Mouse (Mus musculus) limb, embryonic 15.5 days (tissue): ENCODE data around the gene Eif2b4. TPM values are rescaled to one million over a fixed set of nuclear protein-coding genes. Genes with fewer than 3 reads are reported as not detected.

Experiments
- ATAC-seq: fragments of 200-750 bp; cut with Nextera tagmentation; 2 replicates; pipeline ENCODE4 v1.8.0; 2017; ENCODE audit warnings: low read depth, moderate TSS enrichment; ENCODE audit not compliant: insufficient number of reproducible peaks, low FRiP score, low TSS enrichment
- H3K27ac ChIP-seq: fragments of 300-500 bp; sonication (generic); 2 replicates; pipeline ENCODE4 v1.5.1; 2015; ENCODE audit warnings: moderate library complexity, mild to moderate bottlenecking, inconsistent platforms
- H3K27me3 ChIP-seq: fragments of 300-500 bp; sonication (generic); 2 replicates; pipeline ENCODE4 v1.6.1; 2015; ENCODE audit warnings: inconsistent platforms
- H3K36me3 ChIP-seq: fragments of 300-500 bp; sonication (generic); 2 replicates; pipeline ENCODE4 v1.6.1; 2015; ENCODE audit warnings: inconsistent platforms
- H3K4me1 ChIP-seq: fragments of 300-500 bp; sonication (generic); 2 replicates; pipeline ENCODE4 v1.6.1; 2015; ENCODE audit warnings: inconsistent platforms
- H3K4me2 ChIP-seq: fragments of 300-500 bp; sonication (generic); 2 replicates; pipeline ENCODE4 v1.6.1; 2015; ENCODE audit warnings: mild to moderate bottlenecking, inconsistent platforms
- H3K4me3 ChIP-seq: fragments of 300-500 bp; sonication (generic); 2 replicates; pipeline ENCODE4 v1.5.1; 2015; ENCODE audit warnings: mild to moderate bottlenecking, inconsistent platforms
- H3K9ac ChIP-seq: fragments of 300-500 bp; sonication (generic); 2 replicates; pipeline ENCODE4 v1.6.1; 2015; ENCODE audit warnings: inconsistent platforms
- H3K9me3 ChIP-seq: fragments of 300-500 bp; sonication (generic); 2 replicates; pipeline ENCODE4 v1.6.1; 2016; ENCODE audit warnings: inconsistent platforms
- WGBS: fragments of 180-500 bp; shearing (Covaris S2); methylation state at CpG from one replicate; pipeline ENCODE4 v1.1.7; 2015; 5-methylcytosine and 5-hydroxymethylcytosine counted together
- polyA plus RNA-seq: library from polyadenylated mRNA; unstranded; fragments of >200 nt; fragmentation: Nextera tagmentation; extraction: Ambion mirVana; gene quantifications from 2 replicates; pipeline ENCODE4 v1.2.1, GENCODE M21; 2015

Eif2b4 gene
- polyA plus RNA-seq, 1 experiment from 2014 or later = 64.2 TPM

- ATAC-seq = no peak
These were observed 5.5 kb upstream of the Eif2b4 start for GRCm38 (mm10) chr5:31198616-31199320.

GRCm38 (mm10) chr5:31198170-31198569, 4.9 kb upstream of the Eif2b4 start:
- H3K27me3 ChIP-seq = no peaks in the 10 kb centered on the region
- WGBS = 78% methylated on average over 9 of the region's 9 CpGs
- H3K4me1 ChIP-seq = peaks cover 42% of the 10 kb centered on the region
- H3K27ac ChIP-seq = no peak overlapping the region
- no peak overlapping the region for H3K9ac ChIP-seq
- no peak overlapping the region for H3K4me3 ChIP-seq
- no peak for ATAC-seq
- H3K4me2 ChIP-seq = no peak overlapping the region
- peaks cover 67% of the 10 kb centered on the region for H3K36me3 ChIP-seq
- H3K9me3 ChIP-seq = peaks cover 5% of the 10 kb centered on the region; the same call in 1 of the 2 replicates

More at GRCm38 (mm10) chr5:31198616-31199320, 5.5 kb upstream of the Eif2b4 start:
- peaks cover 5% of the 10 kb centered on the region; the same call in 1 of the 2 replicates for H3K9me3 ChIP-seq
- WGBS = 85% methylated on average over 5 of the region's 5 CpGs
- H3K4me3 ChIP-seq = no peak overlapping the region
- no peaks in the 10 kb centered on the region for H3K27me3 ChIP-seq
- H3K9ac ChIP-seq = no peak overlapping the region
- H3K4me1 ChIP-seq = peaks cover 42% of the 10 kb centered on the region
- H3K27ac ChIP-seq = no peak overlapping the region
- H3K36me3 ChIP-seq = peaks cover 73% of the 10 kb centered on the region
- no peak overlapping the region for H3K4me2 ChIP-seq

- Histone ChIP-seq H3K4me3 (no peak overlapping the region), H3K9ac (no peak overlapping the region), H3K4me1 (peaks cover 35% of the 10 kb centered on the region), H3K36me3 (peaks cover 62% of the 10 kb centered on the region), H3K4me2 (no peak overlapping the region), H3K27ac (no peak overlapping the region), H3K27me3 (no peaks in the 10 kb centered on the region), H3K9me3 (peaks cover 5% of the 10 kb centered on the region; the same call in 1 of the 2 replicates)
- WGBS = 92% methylated on average over 12 of the region's 12 CpGs
- no peak for ATAC-seq
These were observed 3.8 kb upstream of the Eif2b4 start for GRCm38 (mm10) chr5:31197072-31197471.

GRCm38 (mm10) chr5:31196207-31196606, 3.0 kb upstream of the Eif2b4 start:
- no peak for ATAC-seq
- 86% methylated on average over 10 of the region's 10 CpGs for WGBS
- peaks cover 35% of the 10 kb centered on the region for H3K4me1 ChIP-seq
- H3K4me2 ChIP-seq = no peak overlapping the region
- no peak overlapping the region for H3K9ac ChIP-seq
- no peak overlapping the region for H3K4me3 ChIP-seq
- no peak overlapping the region for H3K27ac ChIP-seq
- H3K36me3 ChIP-seq = peaks cover 64% of the 10 kb centered on the region
- H3K9me3 ChIP-seq = peaks cover 5% of the 10 kb centered on the region; the same call in 1 of the 2 replicates
- no peaks in the 10 kb centered on the region for H3K27me3 ChIP-seq

- H3K9ac ChIP-seq = no peak overlapping the region
- no peak for ATAC-seq
- H3K4me1 ChIP-seq = peaks cover 29% of the 10 kb centered on the region
- H3K9me3 ChIP-seq = peaks cover 5% of the 10 kb centered on the region; the same call in 1 of the 2 replicates
- no peak overlapping the region for H3K4me3 ChIP-seq
- peaks cover 69% of the 10 kb centered on the region for H3K36me3 ChIP-seq
- WGBS = 89% methylated on average over 4 of the region's 4 CpGs
- no peak overlapping the region for H3K27ac ChIP-seq
- no peaks in the 10 kb centered on the region for H3K27me3 ChIP-seq
- no peak overlapping the region for H3K4me2 ChIP-seq
These were observed 2.4 kb upstream of the Eif2b4 start for GRCm38 (mm10) chr5:31195671-31196070.

GRCm38 (mm10) chr5:31194486-31195485, 1.6 kb upstream of the Eif2b4 start:
- Histone ChIP-seq H3K27ac (no peak overlapping the region), H3K36me3 (peaks cover 70% of the 10 kb centered on the region), H3K4me2 (peak overlapping the region; percentile 72), H3K27me3 (no peaks in the 10 kb centered on the region), H3K9ac (no peak overlapping the region), H3K9me3 (no peaks in the 10 kb centered on the region), H3K4me1 (peaks cover 22% of the 10 kb centered on the region), H3K4me3 (no peak overlapping the region; the same call in 1 of the 2 replicates)
- ATAC-seq = no peak
- 89% methylated on average over 16 of the region's 16 CpGs for WGBS

GRCm38 (mm10) chr5:31193631-31194281, 526 bp upstream of the Eif2b4 start:
- WGBS = 12% methylated on average over 25 of the region's 25 CpGs
- Histone ChIP-seq H3K4me2 (peak overlapping the region; percentile 72), H3K9me3 (no peaks in the 10 kb centered on the region), H3K27ac (peak overlapping the region; percentile 92), H3K4me1 (peaks cover 19% of the 10 kb centered on the region), H3K9ac (peak overlapping the region; percentile 82), H3K27me3 (no peaks in the 10 kb centered on the region), H3K36me3 (peaks cover 67% of the 10 kb centered on the region), H3K4me3 (peak overlapping the region; percentile 65)
- no peak for ATAC-seq

- Histone ChIP-seq H3K4me3 (peak overlapping the region; percentile 65), H3K27me3 (no peaks in the 10 kb centered on the region), H3K9me3 (no peaks in the 10 kb centered on the region), H3K9ac (peak overlapping the region; percentile 72), H3K27ac (peak overlapping the region; percentile 88), H3K4me1 (peaks cover 16% of the 10 kb centered on the region), H3K4me2 (peak overlapping the region; percentile 61), H3K36me3 (peaks cover 67% of the 10 kb centered on the region)
- WGBS = 10% methylated on average over 42 of the region's 42 CpGs
- ATAC-seq = no peak; the same call in none of the 2 replicates
These were observed 938 bp downstream of the Eif2b4 start for GRCm38 (mm10) chr5:31192045-31192938.

- H3K4me2 ChIP-seq = no peak overlapping the region
- peaks cover 52% of the 10 kb centered on the region for H3K36me3 ChIP-seq
- no peak overlapping the region for H3K9ac ChIP-seq
- WGBS = 91% methylated on average over 9 of the region's 9 CpGs
- H3K27me3 ChIP-seq = no peaks in the 10 kb centered on the region
- no peak for ATAC-seq
- H3K9me3 ChIP-seq = no peaks in the 10 kb centered on the region
- H3K27ac ChIP-seq = no peak overlapping the region
- no peak overlapping the region for H3K4me3 ChIP-seq
- peaks cover 16% of the 10 kb centered on the region for H3K4me1 ChIP-seq
These were observed 3.0 kb downstream of the Eif2b4 start for GRCm38 (mm10) chr5:31190201-31190600.

GRCm38 (mm10) chr5:31188223-31188840, 4.9 kb downstream of the Eif2b4 start:
- 77% methylated on average over 4 of the region's 4 CpGs for WGBS
- Histone ChIP-seq H3K9ac (no peak overlapping the region), H3K27me3 (no peaks in the 10 kb centered on the region), H3K4me1 (peaks cover 4% of the 10 kb centered on the region), H3K27ac (no peak overlapping the region), H3K9me3 (no peaks in the 10 kb centered on the region), H3K4me3 (no peak overlapping the region), H3K36me3 (peaks cover 44% of the 10 kb centered on the region), H3K4me2 (no peak overlapping the region)
- no peak for ATAC-seq
